15 mouse cellular contexts compared by ENCODE assay signal in genomic region chr4:101643216-101643615, GRCm38 (mm10). TPM values are rescaled to one million over a fixed set of nuclear protein-coding genes. Genes with fewer than 3 reads are reported as not detected.
DNase-seq lines count a peak whose midpoint lies in the region.
"Had no signal": no experiment of that assay in that cellular context is flagged by ENCODE, and none has a peak within 500 bp of the region (broad histone marks: within the 10 kb centered on the region; RNA-seq: fewer than 3 reads in every experiment).

No protein-coding gene starts in this region.

- peak; percentile 44 to 60 for DNase-seq in frontal cortex, adult 2 months (ENCODE audit: extremely low spot score in 1 of 2, low spot score in 1 of 2)
- DNase-seq in frontal cortex, postnatal 14 days (ENCODE audit: low spot score in 2 of 2) = no peak
- peak; percentile 39 to 82 for DNase-seq in left cerebral cortex, postnatal 25 days (ENCODE audit: low spot score in 2 of 2)
- DNase-seq in left cerebral cortex, adult 11 months (ENCODE audit: low spot score) = no peak
- DNase-seq in NIH3T3 (ENCODE audit: low read depth) = peak; percentile 79
- no peak for DNase-seq in adrenal gland, postnatal 36 days
- no peak for DNase-seq in kidney, adult 9 months
- DNase-seq: adrenal gland, postnatal 10 days; cerebellum, adult 18-20 months; cerebellum, adult 9-11 months; cerebellum, postnatal 36 days; gastrocnemius, adult 2 months; gastrocnemius, postnatal 25 days; heart, postnatal 10 days; heart, postnatal 4 days had no signal

- intact Hi-C loops in left cerebral cortex, postnatal 25 days (cut with DNase I) = loop anchor here (5.0 to 10.0 kb wide), 3 partner anchors 126 to 288 kb away; no protein-coding TSS in a partner anchor

RNA-seq across cellular contexts. Expression of gene Leprot, which starts 4.3 kb away (rescaled TPM):
- polyA plus RNA-seq in frontal cortex, adult 2 months (2012; rRNA removed) = 38.8 and 39.0 TPM in 2 replicates
- 10 to 100 TPM; 26.4 to 27.8 TPM for total RNA-seq in left cerebral cortex, postnatal 25 days (2021)
- total RNA-seq in adrenal gland, postnatal 36 days (2021) = 10 to 100 TPM; 53.0 to 78.7 TPM

Comparison
In these comparisons a context has a peak if more than half of its experiments do, and no peak if none do; other contexts are left out.
1. DNase-seq: peak in frontal cortex, adult 2 months (2 of 2), left cerebral cortex, postnatal 25 days (2 of 2) and NIH3T3 (single experiment); none in frontal cortex, postnatal 14 days (0 of 2), left cerebral cortex, adult 11 months (single experiment), adrenal gland, postnatal 36 days (0 of 2) and kidney, adult 9 months (single experiment).